Mouse (Mus musculus) cerebellum, adult 8-10 months (tissue): ENCODE measurements around the gene Plcd3.

Source experiments
- DNase-seq: peaks from one replicate; pipeline ENCODE4 v3.0.0; 2022

Gene Plcd3

DNA sequence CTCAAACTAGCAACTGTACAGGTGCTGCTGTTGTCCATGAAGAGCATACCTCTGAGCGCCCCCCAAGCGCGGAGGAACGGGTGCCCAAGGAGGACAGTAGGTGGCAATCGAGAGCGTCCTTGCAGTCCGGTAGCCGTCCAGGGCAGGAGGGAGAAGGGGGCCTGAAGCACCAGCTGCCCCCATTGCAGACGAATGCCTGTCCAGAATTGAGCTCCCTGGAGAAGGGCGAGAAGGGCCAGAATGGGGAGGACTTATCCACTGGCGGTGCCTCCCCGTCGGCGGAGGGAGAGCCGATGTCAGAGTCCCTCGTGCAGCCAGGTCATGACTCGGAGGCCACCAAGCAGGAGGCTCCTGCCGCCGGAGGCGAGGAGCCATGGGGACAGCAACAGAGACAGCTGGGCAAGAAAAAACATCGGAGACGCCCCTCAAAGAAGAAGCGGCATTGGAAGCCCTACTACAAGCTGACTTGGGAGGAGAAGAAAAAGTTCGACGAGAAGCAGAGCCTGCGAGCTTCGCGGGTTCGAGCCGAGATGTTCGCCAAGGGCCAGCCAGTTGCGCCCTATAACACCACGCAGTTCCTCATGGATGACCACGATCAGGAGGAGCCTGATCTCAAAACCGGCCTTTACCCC, 15.6 kb upstream of the Plcd3 start:
- DNase-seq, result peak; percentile 79

DNA sequence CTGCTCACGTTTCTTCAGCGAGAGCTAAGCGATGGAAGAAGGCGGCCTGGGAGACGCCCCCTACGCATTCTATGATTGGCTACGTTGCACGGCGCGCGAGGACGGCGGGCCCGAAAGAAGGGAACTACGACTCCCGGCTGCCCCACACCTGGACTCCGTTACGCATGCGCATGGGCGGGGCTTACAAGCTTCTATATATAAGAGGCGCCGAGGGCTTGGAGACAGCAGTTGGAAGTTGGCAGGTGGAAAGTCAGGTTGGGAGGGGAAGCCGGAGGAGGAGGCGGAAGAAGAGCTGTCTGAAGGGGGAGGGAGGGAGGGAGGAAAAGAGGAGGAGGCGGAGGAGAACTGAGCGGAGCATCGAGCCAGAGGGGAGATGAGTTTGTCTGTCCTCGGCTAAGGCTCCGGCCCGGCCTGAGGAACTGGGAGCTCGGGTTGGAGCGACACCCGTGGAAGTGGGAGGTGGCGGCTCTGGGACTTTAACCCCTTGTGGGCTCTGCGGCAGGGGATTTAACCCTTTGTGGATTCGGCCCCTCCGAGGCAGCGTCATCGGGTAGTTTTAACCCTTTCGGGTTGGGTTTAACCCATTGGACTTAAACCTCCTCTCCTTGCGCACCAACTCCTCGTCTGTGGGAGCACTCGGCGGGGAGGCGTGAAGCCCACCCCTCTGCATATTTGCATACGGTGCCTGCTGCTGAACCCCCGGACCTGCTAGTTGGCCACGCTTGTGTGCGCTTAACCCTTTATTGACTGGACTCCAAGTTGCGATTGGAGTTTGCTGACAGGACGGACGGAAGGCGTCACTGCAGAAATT, 14.8 kb upstream of the Plcd3 start, which contains the start of gene Hexim1:
Gene Hexim1 (plus strand): TSS at position 224 of the 811 bp plus-strand sequence.
- peak; percentile 100 for DNase-seq

DNA sequence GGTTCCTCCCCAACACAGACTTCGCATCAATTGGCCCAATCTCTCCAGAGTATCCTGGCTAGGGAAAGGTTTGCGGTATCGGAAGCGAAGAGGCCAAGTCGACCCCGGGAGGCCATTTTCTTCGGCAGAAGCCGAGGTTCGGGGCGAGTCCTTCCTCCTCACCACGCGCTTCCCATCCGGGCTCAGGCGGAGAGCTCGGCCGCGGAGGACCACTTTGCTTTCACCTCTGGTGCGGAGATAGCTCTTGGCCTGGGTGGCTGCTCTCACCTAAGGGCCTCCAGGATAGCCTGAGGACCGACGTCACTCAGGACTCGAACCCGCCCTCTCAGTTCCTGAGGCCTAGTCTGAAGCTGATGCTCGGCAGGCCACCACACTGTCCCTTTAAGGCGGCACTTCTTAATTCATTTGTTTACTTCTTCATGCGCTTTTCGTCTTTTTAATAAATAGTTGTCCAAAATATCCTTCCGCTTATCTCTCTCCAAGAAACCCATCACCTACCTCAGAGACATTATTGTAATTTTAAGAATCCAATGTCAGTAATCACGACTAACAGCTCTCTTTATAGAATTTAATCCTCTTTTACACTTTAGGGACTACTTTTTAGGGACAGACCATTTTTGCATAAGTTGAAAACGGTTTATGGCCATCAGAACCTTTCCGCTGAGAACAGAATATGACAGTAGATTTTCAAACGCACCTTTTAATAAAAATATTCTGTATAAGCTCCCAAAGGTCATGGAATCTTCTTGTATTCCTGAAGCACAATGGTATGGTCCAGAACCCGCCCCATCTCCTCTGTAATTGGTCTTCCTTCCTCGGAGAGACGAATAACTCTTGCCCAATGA, 13.9 kb upstream of the Plcd3 start:
- DNase-seq, result peak; percentile 87

DNA sequence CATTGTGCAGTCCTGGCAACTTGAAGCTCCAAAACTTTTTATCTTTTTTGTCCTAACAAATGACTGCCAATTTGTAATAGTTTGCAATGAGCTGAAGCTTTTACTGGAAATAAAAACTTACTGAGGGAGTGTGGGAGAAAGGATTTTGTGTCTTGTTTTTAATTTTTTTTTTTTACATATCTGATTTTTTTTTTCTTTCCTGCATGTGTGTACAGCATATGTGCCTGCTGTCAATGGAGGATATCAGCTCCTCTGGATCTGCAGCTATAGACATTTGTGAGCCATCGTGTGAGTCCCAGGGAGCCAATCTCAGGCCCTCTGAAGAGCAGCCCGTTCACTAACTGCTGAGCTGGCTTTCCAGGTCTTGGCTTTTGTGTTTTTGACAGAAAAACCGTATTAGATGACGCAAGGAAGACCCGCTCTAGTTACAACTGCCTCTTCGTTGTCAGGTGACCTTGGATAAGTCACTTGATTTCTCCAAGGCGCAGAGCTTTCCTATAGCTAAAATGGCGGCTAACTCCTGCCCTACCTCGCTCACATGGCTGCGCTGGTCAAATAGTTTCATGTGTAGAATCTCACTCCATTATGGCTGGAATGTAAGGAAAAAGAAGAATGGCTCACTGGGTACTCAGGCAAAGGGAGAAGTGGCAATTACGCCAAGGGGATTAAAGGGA, 12.9 kb upstream of the Plcd3 start:
- peak; percentile 35 for DNase-seq

DNA sequence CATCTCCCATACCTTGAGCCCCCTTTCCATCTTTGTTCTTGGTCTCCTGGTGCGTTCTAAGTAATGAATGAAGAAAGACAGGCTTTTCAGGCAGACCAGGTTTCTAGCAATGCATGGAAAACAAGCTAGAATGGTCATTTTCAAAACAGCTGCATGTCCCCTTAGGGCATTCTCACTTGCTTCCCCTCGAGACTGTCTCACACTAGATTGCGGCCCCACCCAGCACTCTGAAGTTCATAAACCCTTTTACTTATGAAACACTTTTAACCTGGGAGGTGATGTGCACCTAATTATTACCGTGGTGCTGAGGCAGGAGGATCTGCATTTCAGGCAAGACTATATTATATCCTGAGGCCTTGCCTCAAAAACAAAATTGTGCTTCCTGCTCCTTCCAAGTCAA, 12.3 kb upstream of the Plcd3 start:
- DNase-seq, result peak; percentile 33

DNA sequence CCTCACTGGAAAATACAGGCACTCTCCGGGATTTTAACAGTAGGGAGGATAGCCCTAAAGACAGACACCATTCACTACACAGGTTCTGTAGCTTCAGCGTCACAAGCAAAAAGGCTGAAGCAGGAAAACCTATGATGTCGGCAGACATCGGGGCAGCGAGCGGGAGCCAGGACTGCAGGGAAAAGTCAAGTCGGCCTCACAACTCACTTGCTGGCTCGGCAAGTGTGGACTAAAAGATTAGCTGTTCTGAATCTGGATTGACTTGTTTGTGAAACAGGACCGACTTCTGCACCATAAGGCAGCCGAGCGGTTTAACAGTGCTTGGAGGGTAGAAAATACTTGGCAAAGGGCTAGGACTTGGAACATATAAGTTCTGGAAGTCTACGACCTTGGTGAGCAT, 11.5 kb upstream of the Plcd3 start:
- DNase-seq, result peak; percentile 30

DNA sequence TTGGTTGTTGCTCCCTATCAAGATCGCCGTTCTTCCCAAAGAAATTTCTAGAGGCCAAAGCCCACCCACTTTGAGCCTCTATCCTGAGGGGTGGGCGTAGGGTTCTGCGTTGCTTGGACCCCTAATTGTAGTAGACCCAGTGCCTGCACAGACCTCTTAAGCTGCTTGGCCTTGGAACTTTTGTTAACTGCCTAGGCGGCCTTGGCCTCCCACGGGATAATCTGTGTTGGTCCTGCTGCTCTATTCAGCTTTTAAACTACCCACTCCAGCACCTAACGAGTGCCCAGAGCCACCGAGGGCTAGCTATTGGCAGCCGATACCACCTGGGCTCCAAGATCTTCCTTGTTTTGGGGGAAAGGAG, 11.1 kb upstream of the Plcd3 start:
- peak; percentile 45 for DNase-seq

DNA sequence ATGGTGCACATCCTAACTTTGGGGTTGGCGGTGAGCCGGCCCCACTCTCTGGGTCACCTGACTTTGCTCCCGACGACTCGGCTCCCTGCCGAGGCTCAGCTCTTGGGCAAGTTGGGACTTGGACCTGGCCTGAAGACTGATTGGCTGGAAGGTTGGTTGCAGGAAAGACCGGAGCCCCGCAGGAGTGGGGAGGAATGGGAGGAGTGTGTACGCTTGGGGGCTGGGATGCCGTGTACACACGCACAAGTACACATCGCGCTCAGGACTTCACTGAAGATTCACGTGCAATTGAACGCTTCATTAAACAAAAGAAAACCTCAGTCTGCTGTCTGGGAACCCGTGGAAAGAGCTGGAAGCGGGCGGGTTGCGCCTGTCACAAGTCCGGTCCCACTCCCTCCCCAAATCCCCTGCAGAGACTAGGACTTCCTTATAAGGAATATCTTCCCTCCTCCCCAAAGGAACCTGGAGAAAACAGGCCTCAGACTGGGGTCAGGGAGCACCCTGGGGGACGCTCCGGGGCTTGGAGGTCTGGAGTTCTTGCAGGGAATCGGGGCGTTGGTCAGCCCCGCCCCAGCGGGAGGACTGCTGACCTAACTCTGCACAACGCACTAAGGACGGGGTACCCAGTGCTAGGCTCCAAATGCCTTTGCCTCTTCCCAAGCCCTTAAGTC, 10.6 kb upstream of the Plcd3 start:
- peak; percentile 49 for DNase-seq

DNA sequence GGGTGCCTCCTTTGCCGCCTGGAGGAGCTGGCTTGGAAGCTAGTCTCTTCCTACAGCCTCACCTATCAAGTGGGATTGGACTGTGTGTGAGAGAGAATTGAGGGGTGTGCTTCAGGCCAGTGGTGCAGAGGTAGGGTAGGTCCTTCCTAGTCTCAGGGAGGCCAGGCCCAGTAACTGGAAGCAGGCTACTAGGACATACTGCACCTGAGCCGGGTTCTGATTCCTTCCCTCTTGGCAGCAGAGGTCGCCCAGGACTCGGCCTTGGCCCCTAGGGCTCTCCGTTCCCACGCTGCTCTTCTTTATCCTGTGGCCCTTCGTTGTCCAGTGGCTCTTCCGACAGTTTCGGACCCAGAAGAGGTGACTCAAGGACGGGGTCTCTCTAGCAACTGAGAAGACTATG, 9.8 kb upstream of the Plcd3 start:
- DNase-seq, result no peak

DNA sequence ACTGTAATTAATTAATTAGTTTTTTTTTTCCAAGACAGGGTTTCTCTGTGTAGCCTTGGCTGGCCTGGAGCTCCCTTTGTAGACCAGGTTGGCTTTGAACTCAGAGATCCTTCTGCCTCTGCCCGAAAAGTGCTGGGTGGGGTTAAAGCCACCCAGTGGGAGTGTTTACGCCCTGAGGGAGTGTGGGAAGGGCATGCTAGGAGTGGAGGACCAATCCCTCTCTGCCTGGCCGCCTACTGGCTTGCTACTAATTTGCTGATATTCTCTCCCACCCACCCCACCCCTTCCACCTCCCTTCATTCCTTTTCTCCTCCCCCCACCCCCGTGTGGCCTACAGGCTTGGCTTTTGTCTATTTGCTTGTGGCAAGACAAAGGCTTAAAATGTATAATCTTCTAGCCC, 4.9 kb upstream of the Plcd3 start:
- no peak for DNase-seq

DNA sequence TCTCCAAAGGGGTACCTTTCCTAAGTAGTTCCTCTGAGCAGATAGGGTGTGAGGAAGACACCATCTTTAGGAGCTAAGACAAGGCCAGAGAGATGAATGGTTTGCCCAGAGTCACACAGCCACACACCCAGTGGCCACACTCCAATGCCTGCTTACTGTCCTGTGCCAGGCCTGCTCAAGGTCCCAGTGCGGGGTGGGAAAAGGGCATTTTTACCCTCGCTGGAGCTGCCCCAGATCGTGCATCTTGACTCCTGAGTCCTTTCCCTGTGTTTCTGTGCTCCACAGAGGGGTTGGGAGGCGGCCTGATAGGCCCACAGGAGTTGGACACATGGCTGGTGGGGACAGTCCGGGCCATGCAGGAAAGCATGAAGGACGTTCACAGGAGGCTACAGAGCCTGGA, 4.4 kb upstream of the Plcd3 start:
- no peak for DNase-seq

DNA sequence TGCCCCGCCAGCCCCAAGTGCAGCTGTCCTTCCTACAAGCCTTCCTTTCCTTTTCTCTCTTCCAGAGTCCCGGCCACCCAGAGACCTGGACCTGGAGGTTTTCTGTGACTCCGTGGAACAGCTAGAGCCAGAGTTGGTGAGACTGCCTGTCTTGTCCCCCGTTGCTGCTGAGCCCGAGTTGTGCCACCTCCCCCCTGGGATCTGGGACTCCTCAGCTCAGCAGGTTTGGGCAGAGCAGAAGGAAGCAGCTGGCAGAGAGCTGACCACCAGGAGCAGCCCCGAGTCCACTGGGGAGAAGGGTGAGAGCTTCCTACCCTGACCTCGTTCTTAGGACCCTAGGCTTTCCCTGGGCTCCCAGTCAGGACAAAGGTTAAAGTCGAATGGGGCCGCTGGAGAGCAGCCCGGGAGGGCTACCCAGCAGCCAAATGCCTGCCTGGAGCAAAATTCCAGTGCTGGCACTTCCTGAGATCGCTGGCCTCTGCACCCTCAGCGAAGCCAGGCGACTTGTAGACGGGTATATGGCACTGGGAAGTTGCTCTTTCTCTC, 3.8 kb upstream of the Plcd3 start:
- no peak for DNase-seq

DNA sequence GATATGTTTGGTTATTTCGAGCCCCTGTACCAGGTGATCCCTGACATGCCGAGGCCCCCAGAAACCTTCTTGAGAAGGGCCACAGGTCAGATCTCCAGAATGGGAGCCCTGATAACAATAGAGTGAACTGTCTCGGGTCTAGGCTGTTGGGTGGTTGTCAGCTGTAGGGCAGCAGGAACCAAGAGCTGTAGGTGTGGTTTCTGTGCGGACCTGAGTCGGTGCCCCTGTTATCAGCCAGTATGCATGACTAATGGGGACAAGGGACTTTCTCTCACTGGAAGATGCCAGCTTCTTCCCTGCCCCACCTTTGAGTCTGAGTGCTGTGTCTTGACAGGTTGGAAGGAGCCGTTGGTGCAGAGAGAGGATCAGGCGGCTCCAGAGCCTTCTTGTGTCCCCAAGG, 3.0 kb upstream of the Plcd3 start:
- DNase-seq, result no peak

DNA sequence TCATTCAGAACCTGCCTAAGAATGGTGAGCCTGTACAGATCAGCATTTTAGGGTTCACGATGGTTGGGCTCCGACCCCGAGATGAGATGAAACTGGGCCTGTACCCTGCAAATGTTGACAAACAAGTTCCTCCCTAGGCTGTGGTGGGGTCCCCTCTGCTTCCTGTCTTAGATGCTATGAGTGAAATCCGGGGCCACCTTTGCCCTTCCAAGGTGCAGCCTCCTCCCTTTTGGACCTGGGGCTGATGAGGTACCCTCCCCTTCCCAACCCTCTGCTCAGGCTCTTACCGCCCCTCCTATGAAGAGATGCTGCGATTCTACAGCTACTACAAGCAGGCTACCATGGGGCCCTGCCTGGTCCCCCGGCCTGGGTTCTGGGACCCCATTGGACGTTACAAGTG, 2.2 kb upstream of the Plcd3 start:
- DNase-seq, result peak; percentile 37

DNA sequence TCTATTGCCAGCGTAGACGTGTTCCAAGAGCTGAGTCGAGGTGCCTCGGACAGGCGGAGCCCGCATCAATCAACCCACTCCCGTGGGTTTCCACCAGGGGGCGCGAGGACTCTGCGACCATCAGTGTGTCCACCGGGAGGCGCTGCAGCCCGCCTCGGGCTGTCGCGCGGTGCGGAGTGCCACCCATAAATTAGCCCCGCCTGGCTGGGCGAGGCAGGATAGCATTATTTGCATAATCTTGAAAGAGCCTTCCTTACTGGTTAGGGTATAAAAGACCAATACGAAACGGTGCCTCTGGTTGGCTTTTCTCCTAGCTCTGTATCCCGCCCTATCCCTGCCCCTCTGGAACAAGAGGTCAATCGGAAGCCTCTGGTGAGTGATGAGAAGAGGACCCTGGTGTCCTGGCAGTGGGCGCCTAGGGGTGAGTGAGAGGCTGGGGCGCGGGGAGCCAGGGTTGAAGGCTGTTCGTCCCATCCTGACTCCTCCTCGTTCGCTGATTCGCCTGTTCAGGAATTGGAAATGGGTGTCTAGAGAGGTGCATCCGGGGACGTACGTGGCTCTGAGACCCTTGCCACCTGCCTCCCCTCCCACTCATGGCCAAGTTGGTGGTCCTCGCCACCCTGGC, 1.4 kb upstream of the Plcd3 start:
- peak; percentile 99 for DNase-seq

DNA sequence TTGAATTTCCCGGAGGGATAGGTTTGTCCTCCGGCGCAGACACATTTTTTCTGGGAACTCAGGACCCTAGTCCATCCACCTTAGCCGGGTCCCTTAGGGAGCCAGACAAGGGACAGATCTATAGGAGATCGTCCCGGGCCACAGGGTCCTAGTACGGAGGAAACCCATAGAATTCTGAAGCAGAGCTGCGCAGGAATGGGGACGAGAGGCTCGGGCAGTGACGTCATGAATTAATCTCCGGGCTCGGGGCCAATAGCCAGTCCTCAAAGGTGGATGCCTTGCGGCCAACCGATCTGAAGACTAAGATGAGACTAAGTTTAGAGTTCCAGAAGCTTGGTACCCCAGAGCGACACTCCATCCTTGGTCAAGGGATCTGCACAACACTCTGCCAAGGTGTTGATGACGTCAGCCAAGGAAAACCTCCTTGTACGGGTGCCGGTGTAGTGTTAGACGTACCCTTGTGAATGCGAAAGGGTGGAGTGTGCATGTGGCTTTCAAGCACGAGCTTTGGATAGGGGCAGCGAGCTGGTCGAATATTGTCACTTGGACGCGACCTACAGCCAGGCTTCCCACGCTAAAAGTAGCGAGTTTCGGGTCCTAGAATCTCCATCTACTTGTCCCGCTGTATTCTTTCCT, 526 bp upstream of the Plcd3 start:
- peak; percentile 86 for DNase-seq

DNA sequence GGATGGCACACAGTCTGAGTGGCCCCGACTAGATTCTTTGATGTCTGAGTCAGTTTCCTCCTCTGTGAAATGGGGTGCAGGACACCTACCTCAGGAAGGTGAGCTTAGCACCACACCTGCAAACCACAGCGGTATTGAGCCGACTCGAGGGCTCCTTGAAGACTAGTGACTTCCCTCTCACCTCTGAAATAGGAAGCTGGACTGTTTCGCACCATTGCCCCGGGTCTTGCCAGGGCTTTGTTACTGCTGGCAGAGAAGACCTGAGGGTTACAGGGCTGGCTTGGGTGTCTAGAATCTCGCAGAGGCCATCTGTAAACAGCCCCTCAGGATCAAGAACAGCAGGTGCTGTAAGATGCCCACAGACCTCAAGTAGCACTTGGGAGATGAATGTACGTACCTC, 1.1 kb downstream of the Plcd3 start:
- peak; percentile 38 for DNase-seq

DNA sequence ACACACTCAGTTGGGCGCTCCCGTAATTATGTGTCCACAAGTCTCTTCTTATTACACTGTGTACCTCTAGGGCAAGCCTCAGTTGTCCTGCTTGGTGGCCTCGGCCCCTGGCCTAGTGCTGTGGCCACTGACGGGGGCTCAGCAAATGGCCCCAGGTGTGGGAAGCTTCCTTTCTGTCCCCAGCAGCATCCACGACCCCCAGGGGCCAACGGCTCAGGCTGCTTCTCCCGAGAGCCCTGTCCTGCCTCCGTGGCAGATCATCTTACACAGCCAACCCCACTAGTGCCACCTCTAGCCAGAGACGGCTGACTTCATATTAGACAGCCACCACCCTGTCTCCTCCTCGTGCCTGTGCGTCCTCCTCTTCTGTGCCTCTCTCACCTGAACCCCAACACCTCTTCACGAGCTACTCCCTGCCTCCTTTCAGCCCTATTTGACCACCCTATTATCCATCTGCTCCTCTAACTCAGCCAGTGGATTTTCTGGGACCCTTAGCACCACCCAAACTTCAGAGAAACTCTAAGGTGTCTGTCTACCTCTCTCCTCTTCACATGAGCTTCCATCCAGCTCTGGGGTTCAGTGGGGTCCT, 2.0 kb downstream of the Plcd3 start:
- no peak for DNase-seq

DNA sequence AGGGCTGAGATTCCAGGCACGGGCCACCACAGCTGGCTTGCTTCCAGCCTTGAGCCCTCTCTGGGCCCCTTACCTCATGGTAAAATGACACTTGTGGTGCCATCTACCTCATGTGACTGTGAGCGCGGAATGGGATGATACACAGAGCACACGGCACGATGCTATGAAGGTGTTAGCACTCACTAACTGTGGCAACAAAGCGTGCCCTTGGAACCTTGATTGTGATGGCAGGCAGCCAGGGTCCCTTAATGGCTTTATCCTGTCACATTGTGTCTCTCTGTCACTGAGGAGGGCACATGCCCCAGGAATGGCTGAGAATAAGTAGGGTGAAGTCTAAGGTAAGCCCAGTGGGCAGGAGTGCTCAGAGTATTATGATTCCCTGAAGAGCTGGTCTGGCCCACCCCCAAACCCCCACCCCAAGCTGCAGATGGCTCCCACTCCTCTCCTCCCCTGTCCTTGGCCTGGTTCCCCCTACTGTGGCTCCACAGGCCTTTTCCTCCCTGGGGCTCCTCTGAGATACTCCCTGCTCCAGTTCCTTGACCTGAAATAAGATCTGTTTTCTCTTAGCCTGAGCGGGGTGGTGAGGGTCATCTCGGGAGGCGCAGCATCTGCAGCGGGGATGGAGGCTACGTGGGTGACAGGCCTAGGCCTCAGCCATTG, 2.8 kb downstream of the Plcd3 start:
- DNase-seq, result peak; percentile 32
